Mouse (Mus musculus) thymus, postnatal 4 days (tissue): ENCODE results near the gene Ccdc24.

Experiments used
- DNase-seq: peaks from one replicate; pipeline ENCODE4 v3.0.0; 2021

The Ccdc24 gene

DNA sequence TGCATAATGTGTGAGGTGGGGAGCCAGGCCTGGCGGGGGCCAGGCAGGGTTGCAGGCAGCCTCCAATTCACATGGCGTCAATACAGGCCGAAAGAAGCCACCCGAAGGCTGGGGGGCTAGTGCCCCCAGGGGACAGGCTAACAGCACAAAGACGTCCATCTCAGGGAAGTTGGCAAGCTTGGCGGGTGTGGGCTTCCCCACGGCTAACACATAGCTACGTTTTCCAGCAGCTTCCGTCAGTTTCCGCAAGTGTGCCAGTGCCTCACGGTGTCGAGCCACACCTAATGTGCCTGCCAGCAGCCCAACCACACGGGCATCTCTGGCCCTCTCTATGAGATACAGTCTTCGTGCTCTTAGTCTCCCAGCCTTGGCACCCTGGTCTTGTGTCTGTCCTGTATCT, 17.7 kb upstream of the Ccdc24 start:
- DNase-seq: no peak

DNA sequence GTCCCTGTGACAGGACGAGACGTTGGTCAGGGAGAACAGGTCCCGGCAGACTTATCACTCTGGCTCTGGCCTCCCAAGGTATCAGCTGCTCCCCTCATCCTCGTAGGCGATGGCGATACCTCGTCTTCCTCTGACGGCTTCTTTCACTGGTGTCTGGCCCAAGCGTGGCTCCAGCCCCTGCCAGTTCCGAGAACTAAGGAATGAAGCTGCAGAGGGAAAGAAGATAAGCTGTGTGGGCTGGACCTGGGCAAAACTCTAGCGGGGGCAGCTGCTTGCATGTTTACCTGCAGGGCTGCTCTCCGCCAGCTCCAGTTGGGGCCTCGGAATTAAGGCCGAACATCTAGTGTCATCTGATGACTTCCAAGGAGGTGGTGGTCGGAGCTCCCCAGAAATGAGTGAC, 17.1 kb upstream of the Ccdc24 start:
- no peak for DNase-seq

DNA sequence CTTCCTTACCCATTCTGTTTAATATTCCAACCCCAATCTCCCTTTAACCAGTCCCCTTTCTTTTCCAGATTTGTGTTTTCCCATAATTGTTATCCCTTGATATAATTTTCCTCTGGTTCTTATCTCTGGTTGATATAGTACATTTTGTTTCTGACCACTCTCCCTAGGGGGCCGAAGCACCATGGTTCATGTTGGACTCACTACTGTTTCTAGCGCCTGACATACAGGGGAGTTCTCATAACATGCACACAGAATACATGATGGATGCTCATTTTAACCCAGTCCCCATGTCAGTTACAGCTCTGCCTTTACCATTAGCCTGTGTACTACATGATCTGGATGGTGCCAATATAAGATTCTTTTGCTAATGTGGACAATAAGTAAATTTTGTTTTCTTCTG, 15.6 kb upstream of the Ccdc24 start:
- no peak for DNase-seq

DNA sequence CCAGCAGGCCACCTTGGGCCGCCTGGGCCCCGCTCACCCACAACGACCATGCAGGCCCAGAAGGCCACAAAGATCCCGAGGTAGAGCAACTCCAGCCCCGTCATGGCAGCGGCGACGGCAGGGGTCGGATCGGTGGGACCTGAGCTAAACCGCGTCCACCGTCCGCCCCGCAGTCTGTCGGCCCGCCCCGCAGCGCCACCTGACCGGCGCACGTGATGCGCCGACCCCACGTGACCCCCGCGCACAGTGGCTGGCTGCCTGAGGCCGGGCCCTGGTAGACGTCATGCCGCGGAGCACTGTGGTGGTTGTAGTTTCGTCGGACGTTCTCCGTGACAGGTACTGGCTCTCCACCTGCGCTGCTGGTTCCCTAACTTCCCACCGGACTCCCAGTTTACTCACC, 14.8 kb upstream of the Ccdc24 start, which contains the start of gene Atp6v0b:
Atp6v0b (minus strand) TSS at position 201 of the 400 bp plus-strand sequence.
- peak; percentile 95 for DNase-seq

DNA sequence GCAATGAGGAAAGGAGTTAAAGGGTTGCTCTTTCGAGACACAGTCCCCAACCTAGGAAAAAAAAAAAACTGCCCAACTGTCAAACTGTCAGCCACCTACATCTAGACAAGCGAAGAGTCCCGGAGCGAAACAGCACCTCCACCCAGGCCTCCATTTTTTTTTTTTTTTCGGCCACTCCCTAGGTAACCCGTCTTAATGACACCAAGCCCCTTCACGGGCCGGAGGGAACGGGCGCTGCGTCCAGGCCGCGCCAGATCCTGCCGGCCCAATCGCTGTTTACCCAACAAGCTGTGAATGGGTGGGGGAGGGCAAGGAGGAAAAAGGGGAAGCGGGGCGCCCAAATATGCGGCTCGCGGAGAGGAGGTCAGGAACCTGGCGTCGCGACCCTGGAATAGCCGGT, 14.3 kb upstream of the Ccdc24 start:
- DNase-seq: no peak

DNA sequence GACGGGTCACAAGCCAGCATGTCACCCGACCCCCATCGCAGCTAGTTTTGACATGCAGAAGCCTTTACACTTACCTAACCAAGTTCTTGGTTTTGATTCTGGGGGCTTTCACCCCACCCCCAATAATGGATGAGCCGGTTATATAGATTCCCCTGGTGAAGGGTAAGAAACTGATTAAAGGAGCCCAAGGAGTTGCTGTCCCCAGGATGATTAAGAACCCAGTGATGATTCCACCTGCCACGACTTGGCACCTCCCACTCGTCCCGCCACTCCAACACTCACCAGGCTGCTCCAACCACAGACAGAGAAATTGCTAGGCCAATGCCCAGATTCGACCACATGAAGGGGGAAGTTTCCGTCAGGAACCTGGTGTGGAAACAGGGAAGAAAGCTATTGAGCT, 13.6 kb upstream of the Ccdc24 start:
- no peak for DNase-seq

DNA sequence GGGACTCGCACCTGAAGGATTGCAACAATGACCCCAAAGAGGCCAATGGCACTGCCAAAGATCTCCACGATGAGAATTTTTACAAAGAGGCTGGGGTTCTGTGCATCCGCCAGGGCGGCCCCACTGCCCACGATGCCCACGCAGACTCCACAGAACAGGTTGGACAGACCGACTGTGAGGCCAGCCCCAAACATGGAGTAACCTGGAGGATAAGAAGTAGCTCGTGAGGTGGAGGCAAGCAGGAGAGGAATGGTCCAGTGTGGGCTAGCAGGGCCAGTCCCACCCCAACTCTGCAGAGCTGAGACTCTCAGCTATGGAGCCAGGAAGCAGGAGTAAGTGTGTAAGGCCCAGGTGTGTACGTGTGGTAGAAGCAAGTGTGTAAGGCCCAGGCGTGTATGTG, 12.7 kb upstream of the Ccdc24 start:
- no peak for DNase-seq

DNA sequence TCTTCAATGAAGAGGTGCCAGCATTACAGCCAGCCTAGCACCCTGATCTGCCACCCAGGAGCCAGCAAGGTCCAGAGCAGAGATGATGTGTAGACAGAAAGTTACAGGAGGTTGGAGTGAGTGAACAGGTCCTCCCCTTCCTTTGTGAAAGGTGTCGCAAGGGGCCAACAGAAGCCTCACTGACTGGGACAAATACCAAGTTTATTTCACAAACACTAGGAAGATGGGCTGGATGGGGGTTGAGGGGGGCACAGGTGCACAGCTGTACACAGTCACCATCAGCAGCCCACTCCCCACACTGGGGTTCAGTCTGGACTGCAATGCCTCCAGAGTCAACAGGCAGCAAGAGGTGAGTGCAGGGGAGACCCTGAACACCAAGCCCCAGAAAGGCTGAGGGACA, 11.8 kb upstream of the Ccdc24 start:
- no peak for DNase-seq

DNA sequence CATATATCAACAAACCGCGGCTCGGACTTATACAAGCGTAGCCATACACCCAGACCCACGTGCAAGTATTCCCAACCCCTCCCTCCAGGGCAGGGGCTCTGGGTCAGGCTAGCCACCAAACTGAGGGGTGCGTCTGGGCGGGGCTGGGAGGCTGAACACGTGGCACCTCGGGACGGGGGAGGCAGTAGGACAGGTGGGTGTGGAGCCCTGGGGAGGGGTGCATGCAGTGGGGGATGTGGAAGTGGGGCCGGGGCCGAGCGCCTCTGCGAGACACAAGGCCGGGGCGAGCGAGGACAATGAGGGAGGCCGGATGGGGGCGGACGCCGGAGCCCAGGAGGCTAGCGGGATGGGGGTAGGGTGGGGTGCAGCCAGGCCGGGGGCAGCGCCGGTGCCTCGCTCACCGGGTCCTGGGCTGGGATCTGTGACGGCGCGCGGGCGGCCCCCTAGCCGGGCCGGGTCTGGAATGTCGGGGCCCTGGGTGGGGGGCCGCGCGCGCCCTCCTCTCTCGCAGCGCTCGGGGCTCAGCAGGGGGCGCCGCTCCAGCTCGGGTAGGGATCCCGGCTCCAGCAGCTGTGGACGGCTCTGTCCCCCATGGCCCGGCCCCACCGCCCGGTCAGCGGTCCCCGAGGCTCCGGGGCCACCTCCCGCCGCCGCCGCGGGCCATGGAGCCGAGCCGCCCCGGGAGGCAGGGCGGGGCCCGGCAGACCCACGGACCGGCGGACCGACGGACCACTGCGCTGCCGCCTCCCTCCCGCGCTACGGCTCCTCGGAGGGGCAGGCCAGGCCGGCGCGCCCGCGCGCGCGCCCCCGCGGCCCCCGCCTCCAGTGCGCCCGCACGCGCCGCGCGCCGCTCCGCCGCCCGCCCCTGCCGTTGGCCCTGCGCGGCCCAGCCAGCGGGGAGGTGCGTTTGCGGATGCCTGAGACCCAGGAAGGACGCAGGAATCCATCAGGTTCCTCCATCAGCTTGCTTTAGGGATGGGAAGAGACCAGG, 10.6 kb upstream of the Ccdc24 start, which contains the start of gene B4galt2:
B4galt2 (minus strand) TSS at position 787 of the 991 bp plus-strand sequence.
- peak; percentile 70 for DNase-seq

DNA sequence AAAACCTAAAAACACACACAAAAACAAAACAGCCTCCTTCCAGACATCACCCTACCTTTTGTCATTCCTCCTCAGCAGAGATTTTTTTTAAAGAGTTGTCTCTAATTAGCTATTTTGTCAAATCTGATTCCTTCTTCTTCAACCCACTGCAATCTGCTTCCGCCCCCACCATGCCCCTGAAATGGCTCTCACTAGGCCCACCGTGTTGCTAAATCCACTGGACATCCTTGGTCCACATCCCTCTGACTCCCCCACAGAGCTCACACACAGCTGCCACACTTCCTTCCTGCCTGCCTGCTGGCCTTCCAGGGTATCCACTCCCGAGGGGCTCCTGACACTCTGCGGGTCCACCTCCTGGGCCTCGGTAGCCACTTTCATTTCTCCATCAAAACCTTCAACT, 6.3 kb upstream of the Ccdc24 start:
- no peak for DNase-seq

DNA sequence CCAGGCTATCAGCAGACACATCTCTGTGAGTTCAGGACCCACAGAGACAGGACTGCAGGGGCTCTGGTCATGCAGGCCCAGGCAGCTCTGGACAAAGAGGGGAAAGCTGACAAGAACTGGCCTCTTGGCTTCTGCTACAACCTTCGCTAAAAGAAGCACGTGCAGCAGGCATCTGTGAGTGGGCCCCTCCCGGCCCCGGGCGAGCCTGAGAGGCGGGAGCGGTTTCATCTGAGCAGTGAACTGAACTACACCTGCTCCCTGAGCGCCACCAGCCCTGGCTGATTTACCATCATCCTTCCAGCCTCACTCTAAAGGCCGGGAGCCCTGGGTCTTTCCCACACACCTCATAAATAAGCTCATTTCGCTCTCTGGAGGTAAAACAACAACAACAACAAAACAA, 5.9 kb upstream of the Ccdc24 start:
- peak; percentile 82 for DNase-seq

DNA sequence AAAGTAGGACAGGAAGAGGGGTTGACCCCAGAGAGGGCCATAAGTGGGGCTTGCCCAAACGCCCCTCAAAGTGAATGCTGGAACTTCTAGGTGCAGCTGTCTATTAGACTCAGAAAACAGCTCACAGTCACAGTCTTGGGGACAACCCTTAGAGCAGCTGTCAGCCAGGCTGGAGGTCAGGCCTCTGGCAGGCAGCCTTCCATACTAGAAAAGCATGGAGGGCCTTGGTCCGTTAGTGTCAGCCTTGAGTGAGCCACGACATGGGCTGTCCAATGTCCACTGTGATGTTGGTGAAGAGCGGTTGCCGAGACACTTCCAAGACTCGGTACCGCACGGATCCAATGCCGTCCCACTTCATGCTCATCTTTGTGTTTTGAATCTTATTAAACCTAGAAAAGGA, 1.3 kb upstream of the Ccdc24 start:
- DNase-seq: no peak

DNA sequence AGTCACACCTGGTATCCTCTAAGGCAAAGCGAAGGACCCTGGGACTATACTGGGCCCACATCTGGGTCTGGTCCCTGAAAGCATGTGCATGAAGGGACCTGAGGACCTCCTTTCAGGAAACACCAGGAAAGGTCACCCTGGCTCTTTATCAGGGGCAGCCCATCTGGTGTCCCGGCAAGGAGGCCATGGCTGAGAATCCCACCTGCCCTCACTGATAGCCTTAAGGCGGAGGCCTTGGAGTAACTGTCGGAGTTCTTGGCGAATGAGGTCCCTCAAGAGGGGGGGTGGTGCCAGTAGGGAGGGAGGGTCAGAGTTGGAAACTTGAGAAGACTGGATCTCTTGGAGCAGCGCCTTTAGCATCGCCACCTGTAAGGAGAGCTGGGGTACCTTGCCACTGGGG, 570 bp downstream of the Ccdc24 start:
- DNase-seq: no peak

DNA sequence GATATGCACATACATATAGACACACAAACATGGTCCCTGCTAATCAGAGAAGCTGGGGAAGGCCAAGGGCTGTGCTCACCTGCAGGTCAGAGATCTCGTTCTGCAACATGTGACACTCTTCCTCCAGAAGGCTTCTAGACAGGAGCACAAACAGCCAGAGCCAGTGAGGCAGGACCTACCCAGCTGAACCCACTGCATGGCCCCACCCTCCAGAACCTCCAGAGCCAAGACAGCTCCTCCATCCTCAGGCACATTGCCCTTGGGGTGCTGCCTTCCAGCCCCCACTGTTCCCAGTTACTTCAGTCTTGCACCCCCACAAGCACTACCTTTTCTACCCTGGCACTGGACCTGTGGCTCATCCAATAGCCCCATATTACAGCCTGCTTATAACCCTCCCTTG, 1.9 kb downstream of the Ccdc24 start:
- DNase-seq: no peak

DNA sequence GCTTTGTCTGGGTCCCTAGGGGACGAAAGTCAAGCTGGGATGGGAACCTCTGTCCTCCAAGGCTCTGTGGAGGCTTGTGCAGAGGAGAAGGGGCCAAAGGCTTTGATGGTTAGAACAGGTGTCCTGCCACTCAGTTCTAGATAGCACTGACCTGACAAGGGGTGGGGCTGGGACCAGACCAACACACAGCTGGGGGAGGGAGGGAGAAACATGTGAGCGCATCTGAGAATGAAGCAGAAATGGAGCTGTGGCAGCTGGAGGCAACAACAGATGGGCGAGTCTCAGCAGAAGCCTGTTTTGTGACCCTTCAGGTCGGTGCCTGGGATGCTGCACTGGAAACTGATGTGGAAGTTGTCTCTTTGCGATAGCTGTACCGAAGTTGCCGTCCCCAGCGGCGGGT, 3.0 kb downstream of the Ccdc24 start:
- no peak for DNase-seq

DNA sequence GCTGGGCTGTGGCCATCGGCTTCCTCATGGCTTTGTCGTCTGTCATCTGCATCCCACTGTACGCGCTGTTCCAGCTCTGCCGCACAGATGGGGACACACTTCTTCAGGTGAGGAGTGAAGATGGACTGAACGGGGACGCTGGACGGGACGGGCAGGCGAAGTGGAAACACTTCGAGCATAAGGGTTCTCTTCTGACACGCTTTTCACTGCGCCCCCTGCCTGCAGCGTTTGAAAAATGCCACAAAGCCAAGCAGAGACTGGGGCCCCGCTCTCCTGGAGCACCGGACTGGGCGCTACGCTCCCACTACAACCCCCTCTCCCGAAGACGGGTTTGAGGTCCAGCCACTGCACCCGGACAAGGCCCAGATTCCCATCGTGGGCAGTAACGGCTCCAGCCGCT, 4.5 kb downstream of the Ccdc24 start:
- DNase-seq: peak; percentile 81

DNA sequence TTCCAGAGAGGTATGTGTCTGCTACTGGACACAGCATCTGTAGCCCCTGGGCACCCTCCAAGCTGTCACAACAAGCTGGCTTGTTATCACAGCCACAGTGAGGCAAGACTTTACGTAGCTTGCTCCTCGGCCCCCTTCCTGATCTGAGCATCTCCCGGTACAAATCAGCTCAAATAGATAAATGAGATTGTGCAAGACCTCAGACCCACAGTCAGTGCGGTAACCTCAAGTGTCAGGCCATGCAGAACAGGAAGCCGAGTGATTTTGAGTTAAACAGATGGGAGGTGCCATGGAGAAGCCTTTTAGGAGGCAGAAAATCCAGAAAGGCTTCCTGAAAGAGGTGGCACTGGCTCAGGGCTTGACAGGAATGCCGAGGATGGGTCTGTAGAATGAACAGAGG, 5.4 kb downstream of the Ccdc24 start:
- DNase-seq: no peak

DNA sequence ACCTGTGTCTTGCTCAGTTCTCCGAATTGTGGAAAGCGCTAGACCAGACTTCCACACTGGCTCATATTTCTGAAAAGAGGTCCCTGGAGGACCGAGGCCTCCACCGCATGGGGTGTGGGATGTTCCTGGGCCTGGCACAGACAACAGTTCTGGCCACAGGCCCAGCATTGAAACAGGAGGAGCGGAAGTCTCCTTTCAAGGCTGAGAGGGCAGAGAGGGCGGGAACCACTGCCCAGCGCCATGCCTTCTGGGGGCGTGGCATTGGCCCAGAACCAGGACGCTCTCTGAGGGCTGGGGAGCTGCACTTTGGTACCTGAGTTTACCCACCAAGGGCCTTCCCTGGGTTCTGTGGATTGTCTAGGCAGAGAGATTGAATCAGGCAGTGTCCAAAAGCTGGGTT, 6.3 kb downstream of the Ccdc24 start:
- no peak for DNase-seq

DNA sequence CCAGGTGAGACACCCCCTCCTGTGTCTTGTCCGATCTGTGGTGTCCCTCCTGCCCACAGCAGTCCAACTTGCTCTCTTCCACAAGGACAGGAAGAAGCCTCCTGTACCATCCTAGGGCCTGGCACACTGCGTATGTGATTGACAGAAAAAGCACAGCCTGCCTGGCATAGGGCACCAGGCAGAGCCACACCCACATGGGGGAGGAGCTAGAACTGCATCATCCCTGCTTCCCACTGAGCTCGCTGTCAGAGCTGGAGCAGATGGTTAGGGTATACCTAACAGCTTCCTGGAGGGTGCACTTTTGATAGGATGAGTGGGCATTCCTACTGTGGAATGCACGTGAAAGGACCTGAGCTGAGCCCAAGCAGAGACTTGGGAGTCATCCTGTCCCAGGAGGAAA, 9.5 kb downstream of the Ccdc24 start:
- peak; percentile 53 for DNase-seq

DNA sequence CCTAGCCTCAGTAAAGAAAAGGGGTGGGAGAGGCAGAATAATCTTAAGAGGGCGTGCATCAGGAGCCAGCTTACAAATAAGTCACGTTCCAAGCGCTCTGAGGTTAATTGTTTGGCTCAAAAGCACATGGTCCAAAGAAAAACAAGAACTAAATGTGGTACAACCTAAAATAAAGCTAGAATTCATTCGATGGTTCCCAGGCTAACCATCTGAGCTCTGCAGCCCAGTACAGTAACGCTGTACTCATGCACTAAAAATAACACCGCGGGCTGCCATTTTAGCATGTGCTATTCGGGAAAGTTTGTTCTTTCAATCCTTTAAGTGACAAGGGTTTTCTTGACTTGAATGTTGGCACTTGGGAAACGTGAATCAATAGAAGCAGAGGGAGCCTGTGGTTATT, 11.8 kb downstream of the Ccdc24 start:
- no peak for DNase-seq

DNA sequence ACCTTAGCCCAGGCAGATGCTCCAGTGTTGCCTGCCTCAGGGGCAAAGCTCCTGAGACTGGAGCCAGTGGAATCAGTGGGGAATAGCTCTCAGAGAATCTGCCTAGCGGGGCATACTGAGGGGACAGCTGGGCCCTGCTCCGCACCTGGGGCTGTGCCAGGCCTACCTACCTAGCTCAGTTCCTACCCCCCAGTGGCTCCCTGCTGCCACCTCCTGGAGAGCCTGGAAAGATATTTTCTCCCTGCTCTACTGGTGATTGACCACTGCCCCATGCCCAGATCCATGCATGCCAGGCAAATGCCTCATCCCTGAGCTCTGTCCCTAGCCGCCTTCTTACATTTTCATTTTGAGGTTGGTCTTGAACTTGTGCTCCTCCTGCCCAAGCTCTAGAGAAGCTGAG, 13.6 kb downstream of the Ccdc24 start:
- DNase-seq: peak; percentile 86

DNA sequence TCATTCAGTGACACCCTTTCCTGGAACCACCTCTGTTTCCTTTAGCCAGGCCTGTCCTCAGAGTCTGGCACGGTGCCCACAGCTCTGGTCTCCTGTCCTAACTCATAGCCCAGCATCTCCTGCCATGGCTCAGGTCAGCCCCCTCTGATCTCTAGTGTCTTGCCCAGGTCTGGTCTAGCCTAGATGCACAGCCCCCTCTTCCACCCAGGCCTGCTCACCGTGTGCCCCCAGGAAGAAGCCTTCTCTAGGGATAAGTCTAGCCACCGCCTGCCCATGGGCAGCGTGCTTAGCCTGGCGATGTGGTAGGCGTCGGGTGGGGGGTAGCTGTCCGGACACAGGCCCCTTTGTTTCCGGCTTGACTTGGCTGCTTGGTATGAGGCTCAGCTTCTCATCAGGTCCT, 17.2 kb downstream of the Ccdc24 start:
- no peak for DNase-seq

DNA sequence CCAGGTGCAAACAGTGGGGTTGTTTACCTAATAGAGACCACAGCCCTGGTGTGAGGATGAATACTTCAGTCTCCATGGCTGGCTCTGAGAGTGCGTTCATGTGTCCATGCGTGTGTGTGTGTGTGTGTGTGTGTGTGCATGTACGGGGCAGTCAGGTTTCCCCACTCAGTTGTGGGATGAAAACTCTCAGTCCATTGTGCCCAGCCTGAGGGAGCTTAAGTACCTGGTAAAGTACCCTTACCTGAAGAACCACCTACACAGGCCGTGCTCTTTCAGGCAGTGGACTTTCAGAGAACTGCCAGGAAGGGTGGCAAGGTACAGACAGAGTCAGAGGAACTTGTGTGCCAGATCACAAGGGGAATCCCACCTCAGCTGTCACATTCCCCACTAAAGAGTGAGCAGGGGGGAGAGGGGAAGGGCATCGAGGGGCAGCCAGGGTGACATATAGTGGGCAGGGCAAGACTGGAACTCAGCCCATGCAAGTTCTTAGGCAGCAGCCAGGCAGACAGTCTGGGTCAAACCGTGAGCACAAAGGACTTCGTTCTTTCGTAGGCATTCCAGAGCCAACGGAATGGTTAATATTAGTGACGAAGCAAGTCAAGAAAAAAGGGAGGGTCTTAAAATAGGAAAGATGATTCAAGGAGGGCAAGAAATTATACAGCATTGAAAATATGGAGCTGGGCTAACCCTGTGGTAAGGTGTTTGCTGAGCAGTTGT, 20.0 kb downstream of the Ccdc24 start:
- no peak for DNase-seq

DNA sequence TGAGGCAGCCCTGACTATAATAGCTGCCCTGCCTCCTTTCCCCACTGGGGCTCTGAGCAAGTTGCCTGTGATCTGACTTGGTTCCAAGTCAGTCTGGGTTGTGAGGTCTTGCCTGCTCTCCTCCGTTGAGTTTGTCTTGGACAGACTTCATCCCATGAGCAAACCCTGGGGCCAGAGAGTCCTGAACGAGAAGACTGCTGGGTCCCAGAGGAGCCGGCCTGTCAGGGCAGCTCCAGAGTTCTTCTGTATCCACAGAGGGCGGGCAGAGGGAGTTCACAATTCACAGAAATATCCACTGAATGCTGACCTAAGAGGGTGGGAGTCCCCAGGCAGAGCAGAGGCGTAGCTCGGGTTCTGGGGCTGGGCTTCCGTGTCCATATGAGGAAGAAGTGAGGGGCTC, 21.5 kb downstream of the Ccdc24 start:
- no peak for DNase-seq
